Mouse (Mus musculus) cerebellum, adult 2 months (tissue): Measurements from ENCODE around the gene S1pr4.

Experiments used
- CTCF ChIP-seq: fragments of 200-500 bp; IDR thresholded peaks from 2 replicates; pipeline ENCODE4 v1.5.1; 2011; ENCODE audit warnings: low read depth, mild to moderate bottlenecking, control low read depth, low read length, moderate library complexity, borderline replicate concordance; ENCODE audit not compliant: insufficient read depth
- POLR2A ChIP-seq: fragments of 200-500 bp; IDR thresholded peaks from 2 replicates; pipeline ENCODE4 v1.6.1; 2011; ENCODE audit warnings: low read length, control low read depth, borderline replicate concordance; ENCODE audit not compliant: insufficient read depth

GRCm38 (mm10) chr10:81523142-81523541 is 23.2 kb upstream of the S1pr4 start:
- TF ChIP-seq POLR2A (no peak), CTCF (no peak)
